Mouse (Mus musculus): ENCODE measurements at regions not wholly inside any gene's neighbourhood (a gene's known extent, or its start where the extent isn't known, plus 50 kb on each side); places are given as distances from the start of the nearest gene placed in this dataset.
A peak's percentile ranks its signal among the peaks of the same experiment; 100 is the strongest.

GRCm38 (mm10) chr13:84399345-84400170 is 177.5 kb downstream of the Tmem161b start:
- peak; percentile 25 for DNase-seq

- DNase-seq, result no peak
Measured at GRCm38 (mm10) chr13:84401006-84401405, 178.9 kb downstream of the Tmem161b start.

GRCm38 (mm10) chr13:84404566-84405194 is 182.6 kb downstream of the Tmem161b start:
- DNase-seq, result peak; percentile 77

- no peak for DNase-seq
Measured at GRCm38 (mm10) chr13:84434444-84434843, 212.3 kb downstream of the Tmem161b start.

GRCm38 (mm10) chr13:84437586-84438443 is 215.7 kb downstream of the Tmem161b start:
- no peak for DNase-seq

- DNase-seq, result no peak
Measured at GRCm38 (mm10) chr13:84438444-84438766, 216.3 kb downstream of the Tmem161b start.

- DNase-seq, result no peak
Measured at GRCm38 (mm10) chr13:84448514-84448913, 226.4 kb downstream of the Tmem161b start.

GRCm38 (mm10) chr13:84449001-84449551 is 227.0 kb downstream of the Tmem161b start:
- DNase-seq, result peak; percentile 56
